Mouse (Mus musculus) ZHBTc4 (cell line): ENCODE data around the gene Acaca.
"Not testable (repeated sequence)": the region's sequence is repeated elsewhere in the genome, so short reads cannot be mapped to it uniquely, and the experiment has no call there.

ENCODE experiments used
- DNase-seq: peaks from one replicate; pipeline ENCODE4 v3.0.0-alpha.2; 2011; ENCODE audit warnings: low read depth, low spot score

The Acaca gene

DNA sequence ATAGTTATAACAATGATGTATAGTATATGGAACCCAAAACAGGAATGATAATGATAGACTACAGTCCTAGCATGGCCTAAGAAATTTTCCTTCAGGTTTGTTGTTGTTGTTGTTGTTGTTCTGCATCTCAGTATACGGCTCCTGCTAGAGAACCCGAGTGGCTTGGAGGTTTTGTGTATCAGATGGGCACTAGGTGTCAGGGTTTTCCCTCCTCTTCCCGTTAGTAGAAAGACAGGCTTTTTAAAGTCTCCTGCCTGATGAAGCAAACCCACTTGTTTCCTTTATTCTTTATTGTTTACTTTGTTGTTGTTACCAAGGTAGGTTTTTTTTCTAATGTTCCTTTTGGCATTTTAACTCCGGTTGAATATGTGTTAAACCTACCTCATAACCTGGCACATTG, 197.6 kb downstream of the Acaca start:
- no peak for DNase-seq

DNA sequence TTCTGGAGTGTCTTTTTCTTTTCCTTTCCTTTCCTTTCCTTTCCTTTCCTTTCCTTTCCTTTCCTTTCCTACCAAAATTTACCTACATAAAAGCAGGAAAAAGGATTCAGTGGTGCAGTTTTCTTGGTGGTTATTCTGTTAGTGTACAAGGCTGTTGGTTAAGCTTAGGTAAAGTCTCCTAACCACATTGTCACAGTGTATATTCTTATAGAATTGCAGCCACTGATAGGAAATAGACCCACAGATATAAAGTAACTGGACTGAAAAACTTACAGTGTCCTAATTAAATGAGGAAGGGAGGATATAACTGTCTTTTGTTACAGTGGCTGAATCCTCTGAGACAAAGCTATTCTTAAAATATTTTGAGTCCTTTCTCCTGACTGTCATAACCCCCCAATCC, 202.9 kb downstream of the Acaca start:
- no peak for DNase-seq

DNA sequence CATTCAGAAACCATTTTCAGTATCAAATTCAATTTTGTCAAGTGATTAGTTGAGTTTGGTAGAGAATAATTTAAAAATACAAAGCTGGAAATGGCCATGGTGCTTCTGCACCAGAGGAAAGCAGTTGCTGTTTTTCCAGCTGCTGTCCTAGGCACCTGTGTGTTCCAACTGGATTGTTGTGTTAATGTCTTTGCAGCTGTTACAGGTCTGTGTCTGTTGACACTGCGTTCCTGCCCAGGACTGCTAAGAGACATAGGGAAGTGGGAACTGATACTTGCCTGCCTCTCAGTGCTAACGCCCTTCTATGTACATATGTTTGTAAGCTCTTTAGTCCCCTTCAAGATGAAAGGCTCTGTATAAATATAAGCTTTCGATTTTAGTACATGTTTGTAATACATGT, 203.4 kb downstream of the Acaca start:
- peak; percentile 33 for DNase-seq

DNA sequence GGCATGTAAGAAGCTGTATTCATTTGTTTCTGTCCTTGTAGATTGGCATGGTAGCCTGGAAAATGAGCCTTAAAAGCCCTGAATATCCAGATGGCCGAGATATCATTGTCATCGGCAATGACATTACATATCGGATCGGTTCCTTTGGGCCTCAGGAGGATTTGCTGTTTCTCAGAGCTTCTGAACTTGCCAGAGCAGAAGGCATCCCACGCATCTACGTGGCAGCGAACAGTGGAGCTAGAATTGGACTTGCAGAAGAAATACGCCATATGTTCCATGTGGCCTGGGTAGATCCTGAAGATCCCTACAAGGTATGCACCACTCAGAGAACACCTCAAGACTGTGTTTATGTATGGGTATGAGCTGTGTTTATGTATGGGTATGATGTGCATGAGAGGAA, 208.8 kb downstream of the Acaca start:
- DNase-seq, result not testable (repeated sequence)

DNA sequence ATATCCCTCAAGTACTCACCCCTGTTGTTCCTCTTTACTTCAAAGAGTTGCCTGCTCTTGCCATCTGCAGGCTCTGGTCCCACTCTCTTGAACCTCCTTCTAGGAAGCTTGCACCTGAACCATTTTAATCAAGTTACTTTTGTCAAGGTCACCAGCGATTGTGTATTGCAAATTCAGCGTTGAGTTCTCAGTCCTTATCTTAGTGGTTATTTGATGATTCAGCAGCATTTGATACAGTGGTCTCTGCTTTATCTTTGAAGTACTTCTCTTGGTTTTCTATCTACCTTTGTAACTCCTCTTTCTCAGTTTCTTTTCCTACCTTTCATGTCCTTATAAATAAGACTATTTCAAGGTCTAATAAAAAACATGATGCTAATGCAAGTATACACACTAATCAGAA, 211.2 kb downstream of the Acaca start:
- no peak for DNase-seq

DNA sequence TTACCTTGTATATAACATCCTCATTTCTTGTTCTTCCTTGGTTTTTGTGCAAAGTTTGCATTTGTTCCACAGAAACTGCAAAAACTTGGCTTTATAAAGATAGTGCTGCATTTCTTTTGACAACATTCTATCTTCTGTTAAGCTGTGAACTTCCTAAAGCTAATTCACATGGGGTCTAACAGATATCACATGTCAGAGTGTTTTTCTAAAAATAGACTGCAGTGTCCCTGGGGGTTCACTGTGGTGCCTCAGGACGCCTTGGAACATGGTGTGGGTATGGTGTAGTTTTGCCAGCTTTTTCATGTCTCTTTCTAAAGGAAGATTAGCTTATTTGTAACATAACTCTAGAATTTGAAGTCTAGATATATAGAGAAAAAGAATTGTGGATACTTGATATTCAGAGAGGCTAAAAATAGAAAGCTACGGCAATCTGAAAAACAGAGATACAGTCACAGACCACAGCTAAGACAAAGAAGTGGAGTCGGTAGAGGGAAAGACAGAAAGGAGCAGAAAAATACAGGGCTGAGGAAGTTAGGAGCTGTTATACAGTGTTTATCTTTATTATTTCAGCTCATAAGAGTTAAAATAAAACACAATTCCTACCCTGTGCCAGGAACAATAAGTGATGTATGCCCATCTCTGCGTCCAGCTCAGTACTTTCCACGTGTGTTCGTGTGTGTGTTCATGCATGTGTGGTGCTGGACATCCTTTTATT, 215.2 kb downstream of the Acaca start:
- DNase-seq, result no peak

DNA sequence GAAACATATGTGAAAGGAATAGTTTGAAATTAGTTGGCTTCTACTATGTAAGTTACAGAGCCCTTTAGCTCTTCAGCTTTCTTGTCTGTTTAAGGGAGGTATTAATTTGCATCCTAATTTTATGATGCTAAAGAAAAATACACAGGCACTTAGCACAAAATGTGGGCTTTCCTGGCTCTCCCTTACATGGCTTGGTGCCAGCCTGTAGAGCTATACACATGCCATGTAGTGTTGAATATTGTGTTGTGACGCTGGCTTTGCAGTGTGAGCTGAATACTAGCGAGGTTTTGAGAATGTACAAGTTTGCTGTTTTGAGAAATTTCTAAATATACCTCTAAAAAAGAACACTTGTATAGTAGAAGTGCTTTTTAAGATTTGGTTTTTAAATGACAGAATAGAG, 218.3 kb downstream of the Acaca start:
- DNase-seq, result no peak

DNA sequence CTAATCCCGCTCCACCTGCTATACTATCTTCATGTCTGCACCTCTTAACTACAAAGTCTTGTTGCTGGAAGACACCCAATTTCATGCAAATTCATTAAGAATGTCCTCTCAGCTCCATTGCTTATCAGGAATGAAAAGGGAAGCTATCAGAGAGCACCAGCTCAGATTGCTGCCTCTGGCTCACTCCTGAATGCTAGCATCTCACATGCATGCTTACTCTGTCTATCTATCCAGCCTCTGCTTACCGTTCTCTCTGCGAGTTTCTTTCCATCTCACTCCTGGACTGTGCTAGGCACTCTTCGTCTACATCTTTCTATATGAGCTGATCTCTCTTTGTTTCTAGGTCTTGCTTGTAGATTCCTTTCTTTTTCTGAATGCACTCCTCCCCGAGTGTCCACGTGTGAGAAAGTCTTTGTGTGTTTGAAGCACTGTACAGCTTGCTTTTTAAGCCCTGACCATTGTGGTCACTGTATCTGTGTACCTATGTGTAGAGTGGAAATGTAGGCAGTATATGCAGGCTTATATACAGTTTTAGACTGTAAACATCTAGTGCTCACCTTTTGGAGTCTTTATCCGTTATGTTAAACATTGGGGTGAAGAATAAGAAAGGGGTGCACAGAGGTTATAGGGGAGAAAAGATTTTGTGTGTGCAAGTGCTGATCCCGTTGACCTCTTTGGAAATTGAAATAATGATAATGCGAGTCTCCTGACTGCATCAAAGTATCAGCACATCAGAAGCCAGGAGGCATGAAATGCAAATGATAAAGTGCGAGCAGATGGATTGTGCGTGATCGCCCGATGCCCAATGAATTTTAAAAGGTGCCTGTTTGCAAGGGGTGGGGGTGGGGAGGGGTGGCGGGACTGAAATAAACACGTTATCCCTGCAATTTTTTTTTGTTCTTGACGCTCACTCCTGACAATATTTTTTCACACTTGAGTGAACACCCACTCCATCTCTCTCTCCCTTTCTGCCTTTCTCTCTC, 219.7 kb downstream of the Acaca start:
- no peak for DNase-seq

DNA sequence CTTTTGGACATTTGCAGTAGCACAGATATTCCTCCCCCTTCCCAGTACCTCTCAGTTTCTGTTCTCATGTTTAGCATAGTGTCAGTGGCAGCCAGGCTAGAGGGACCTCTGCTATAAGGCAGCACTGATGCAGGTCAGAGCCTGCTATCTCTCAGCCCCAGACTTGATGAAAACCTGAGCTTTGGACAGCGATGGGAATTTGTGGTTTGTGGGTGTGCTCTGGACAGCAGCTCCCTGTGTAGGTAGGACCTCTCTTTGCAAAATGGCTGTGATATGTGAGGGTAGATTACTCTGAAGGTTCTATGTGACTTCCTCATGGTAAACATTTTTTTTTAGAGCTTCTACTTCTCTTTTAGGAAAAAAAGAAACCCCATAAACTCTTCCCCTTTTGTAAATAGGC, 221.7 kb downstream of the Acaca start:
- DNase-seq, result no peak

DNA sequence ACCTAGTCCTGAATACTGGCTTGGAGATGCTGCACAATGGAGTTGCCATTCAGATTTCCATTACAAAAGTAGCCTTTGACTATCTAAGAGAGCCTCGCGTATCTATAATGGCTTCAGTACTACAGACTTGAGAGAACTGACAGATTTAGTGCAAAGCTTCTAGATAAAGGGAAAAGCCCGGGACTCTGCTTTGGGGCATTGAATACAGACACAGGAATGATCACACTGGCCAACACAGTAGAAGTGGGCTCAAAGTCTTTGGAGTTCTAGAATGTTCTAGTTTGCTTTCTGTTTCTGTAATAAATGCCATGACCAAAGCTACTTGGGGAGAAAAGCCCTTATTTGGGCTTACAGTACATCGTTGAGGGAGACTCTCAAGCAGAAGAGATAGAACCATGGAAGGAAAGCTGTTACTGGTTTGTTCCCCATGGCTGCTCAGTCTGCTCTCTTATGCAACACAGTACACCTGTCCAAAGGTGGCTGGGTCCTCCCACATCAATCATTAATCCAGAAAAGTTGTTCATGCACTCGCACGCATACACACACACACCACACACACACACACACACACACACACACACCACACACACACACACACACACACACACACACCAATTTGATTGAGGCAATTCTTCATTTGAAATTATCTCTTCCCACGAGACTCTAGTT, 223.7 kb downstream of the Acaca start:
- peak; percentile 40 for DNase-seq

DNA sequence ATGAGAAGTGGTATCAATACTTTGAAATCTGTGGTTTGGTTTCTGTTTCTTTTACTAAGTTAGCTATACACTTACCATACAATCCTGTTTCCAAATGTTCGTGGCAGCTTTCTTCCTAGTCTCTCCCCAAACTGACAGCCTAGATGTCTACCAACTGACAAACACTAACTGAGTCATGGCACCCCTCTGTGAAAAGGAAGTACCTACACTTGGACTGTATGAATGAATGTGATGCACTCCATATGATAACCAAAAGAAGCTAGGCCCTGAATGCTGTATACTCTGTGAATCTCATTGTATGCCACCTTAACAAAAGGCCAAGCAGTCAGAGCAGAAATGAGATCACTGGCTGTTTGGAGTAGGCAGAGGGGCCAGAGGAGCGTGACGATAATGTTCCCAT, 227.8 kb downstream of the Acaca start:
- no peak for DNase-seq

DNA sequence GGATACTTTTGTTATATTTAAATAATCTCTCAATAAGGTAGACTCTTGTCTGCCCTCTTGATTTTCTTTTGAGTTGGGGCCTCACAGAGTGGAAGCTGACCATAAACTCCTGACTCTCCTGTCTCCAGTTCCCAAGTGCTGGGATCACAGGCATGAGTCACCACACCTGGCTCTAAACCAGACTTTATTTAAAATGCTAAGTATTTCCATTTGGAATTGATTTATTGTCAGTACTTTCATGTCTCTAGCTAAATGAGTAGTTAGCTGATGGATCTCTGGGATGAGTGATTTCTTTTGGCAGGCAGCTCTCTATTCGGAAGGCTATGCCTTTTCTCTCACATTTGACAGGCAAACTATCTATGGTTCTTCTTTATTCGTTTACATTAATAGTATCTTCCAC, 228.3 kb downstream of the Acaca start:
- no peak for DNase-seq

DNA sequence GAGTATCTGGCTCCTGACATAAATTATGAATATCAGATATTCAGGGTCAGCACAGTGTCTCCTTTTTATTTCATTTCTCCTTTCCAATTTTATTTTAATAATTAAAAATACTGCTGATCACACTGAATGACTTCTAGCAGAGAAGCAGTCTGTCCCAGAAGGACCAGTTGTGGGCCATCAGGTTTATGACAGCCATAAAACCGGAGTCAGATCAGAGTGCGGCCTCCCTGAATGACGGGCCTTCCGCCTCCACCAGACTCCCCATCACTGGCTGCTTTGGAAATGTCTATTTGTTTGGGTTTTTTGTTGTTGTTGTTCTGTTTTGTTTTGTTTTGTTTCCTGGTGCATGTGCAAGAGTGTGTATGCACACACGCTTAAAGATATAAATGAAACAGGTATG, 232.1 kb downstream of the Acaca start:
- no peak for DNase-seq

DNA sequence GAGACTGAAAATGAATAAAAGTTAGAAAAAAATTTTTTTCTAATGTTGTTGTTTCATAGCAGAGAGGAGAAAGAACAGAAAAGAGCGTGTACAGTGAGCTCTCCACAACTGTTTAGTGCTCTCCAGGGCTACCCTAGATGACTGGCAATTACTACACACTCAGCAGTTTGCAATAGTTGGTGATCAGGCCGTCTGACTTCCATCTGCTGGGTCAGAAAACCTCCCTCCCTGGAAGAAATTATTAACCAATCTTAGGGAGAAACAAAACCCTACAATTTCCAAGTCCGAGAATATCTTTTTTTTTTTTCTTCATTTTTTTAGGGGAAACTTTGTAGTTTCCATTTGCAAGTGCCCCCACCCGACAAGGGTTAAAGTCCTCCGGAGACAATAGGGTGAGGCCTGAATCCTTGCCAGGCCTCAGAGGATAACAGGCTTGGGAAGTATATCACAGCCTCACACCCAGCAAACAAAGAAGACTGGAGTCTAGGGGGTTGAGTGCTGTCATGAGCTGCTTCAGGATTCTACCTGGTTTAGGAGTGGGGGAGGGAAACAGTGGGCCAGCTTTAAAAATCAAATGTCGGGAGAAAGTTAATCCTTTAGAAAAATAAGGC, 233.3 kb downstream of the Acaca start:
- no peak for DNase-seq

DNA sequence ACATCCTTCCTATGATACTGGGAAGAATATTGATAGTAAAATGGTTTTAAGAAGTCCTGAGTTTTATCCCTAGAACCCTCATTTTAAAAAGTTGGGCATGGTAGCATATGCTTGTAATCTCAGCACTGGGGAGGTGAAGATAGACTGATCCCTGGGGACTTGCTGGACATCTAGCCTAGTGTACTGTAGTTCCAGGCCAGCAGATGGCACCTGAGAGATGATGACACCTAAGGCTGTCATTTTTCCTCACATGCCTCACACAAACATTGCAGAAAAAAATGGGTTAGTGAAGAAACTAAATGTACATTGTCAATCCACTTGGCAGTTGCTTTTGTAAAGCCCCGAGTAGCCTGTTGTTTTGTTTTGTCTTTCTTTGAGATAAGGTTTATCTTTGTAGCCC, 235.8 kb downstream of the Acaca start:
- no peak for DNase-seq

DNA sequence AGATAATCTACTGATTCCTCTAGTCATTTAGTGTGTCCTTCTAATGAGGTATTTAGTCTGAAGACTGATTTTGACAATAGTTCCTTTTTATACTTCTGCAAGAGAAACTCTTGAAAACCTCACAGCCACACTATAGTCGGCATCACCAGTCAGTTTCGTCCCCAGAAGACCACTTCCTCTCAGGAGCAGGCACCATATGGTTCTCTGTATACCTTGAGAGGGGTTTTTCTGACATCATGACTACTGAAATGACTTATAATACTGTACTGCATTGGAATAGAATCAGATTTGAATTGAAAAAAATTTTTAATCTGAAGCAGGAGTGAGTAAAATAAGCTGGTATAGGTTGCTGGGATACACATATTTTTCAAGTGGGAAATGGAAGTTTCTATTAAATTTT, 239.4 kb downstream of the Acaca start:
- no peak for DNase-seq

DNA sequence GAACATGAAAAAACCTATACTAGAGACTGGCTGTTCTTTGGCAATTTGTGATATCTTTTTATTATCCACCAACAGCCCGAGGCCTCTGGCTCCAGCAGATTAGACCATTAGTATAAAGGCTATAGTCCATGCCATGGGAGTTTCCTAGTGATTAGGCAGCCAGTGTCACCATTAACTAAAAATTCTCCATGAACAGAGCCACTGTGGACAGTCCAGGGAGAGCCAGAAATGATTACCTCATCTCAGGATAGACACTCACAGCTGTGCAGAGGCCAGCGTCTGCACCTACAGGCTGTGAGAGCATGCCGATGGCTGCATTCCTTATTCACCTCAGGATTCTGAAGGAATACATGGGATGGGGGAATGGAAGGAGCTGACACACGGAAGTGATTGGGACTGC, 243.7 kb downstream of the Acaca start:
- DNase-seq, result no peak

DNA sequence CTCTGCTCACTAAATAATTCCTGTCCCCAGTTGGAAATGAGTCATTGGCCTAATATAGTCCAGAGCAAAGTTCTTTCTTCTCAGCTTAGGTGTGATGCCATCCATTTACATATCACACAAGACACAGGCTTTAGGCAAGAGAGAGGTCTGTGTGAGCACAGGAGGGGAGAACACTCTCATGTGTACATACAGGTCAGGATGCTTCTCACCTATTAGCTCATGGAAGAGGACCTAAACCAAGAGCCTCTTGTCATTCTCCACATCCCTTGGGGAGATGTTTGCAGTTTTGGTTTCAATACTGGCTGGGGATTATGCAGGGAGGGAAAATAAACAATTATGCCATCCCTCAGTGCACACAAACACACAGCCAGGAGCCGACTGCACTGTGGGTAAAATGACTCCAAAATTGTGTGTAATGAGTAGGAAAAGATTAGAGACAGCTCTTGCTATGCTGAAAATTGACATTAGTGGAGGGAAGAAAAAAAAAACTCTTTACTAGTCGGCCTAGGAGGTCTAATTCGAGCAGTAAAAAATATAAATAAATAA, 246.6 kb downstream of the Acaca start:
- DNase-seq, result no peak

DNA sequence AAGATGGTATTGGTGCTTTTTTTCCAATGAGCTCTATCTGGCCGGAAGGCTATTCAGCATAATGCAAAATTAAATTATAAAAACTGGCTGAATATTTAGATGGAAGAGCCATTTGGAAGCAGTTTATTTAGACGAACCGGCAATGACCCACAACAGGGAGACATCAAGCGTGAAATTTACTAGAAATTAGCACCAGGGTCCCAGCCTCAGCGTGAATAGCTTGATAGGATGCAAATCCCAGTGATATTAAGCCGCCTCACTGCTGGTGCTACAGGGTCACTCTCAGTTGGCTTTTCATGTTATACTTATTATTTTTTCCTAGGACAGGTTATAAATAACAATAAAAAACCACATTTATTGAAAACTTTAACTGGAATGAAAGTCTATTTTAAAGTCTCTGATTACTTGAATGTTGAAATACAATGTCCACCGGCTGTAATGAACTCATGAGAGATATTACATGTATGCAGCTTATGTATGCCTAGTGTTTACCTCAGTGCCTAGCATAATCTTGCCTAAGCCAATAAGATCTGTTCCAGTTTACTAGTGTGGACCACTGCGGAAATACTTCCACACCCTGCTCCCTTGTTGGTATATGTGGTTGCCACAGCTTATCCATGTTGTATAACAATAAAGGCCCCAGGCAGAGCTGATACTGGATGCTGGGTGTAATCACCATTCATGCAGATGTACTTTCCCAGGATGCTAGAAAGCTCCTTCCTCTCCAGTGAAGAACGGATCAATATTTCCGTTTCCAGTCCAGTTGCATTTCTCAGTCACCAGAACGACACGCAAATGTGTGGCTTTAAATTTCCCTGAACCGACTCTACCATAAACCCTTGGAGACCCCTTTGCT, 247.3 kb downstream of the Acaca start:
- DNase-seq, result no peak

DNA sequence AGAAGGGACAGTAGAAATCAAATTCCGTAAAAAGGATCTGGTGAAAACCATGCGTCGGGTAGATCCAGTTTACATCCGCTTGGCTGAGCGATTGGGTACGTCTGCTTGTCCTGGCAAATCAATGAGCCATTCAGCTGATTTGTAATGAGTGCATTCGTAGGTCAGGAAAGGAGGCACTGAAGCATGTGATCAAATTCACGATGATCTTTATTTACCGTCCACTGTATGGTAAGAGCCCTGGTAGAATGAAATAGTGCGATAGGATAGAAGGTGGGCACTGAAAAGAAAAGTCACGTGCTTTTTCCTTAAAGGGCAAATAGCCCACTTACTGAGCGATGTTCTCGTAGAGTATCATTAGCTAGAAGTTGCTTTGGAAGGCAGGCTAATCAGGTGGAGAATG, 253.0 kb downstream of the Acaca start:
- DNase-seq, result no peak

DNA sequence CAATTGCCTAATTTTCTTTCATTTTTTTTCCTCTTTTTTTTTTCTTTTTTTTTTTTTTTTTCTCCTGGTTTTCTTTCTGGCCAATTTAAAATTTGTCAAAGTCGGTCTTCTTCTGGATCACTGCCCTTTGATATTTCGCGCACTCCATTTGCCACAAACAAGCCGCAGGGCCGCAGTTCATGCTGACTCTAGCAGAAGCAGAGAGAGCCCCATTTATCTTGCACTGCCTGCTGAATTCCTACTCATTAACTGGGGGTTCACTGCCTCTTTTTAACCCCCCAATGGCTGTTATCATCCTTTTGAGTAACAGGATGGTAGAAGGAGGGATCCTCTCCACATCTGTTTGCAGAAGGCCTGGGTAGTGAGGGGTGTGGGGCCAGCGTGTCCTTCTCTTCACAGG, 254.4 kb downstream of the Acaca start:
- no peak for DNase-seq
